Mouse (Mus musculus) forebrain, embryonic 13.5 days (tissue): ENCODE measurements at regions not wholly inside any gene's neighbourhood (a gene's known extent, or its start where the extent isn't known, plus 50 kb on each side); places are given as distances from the start of the nearest gene placed in this dataset.

Experiments
- ATAC-seq: fragments of 200-750 bp; cut with Nextera tagmentation; 2 replicates; pipeline ENCODE4 v1.8.0; 2017
- H3K27ac ChIP-seq: fragments of 300-500 bp; sonication (generic); 2 replicates; pipeline ENCODE4 v1.5.1; 2015; ENCODE audit warnings: inconsistent platforms, mild to moderate bottlenecking, moderate library complexity
- H3K27me3 ChIP-seq: fragments of 300-500 bp; sonication (generic); 2 replicates; pipeline ENCODE4 v1.6.1; 2015; ENCODE audit warnings: mild to moderate bottlenecking, inconsistent platforms
- H3K36me3 ChIP-seq: fragments of 300-500 bp; sonication (generic); 2 replicates; pipeline ENCODE4 v1.6.1; 2015; ENCODE audit warnings: mild to moderate bottlenecking, inconsistent platforms; ENCODE audit not compliant: poor library complexity, severe bottlenecking
- H3K4me1 ChIP-seq: fragments of 300-500 bp; sonication (generic); 2 replicates; pipeline ENCODE4 v1.6.1; 2015; ENCODE audit warnings: inconsistent platforms
- H3K4me2 ChIP-seq: fragments of 300-500 bp; sonication (generic); 2 replicates; pipeline ENCODE4 v1.6.1; 2015; ENCODE audit warnings: inconsistent platforms, mild to moderate bottlenecking, moderate library complexity
- H3K4me3 ChIP-seq: fragments of 300-500 bp; sonication (generic); 2 replicates; pipeline ENCODE4 v1.5.1; 2015; ENCODE audit warnings: mild to moderate bottlenecking, inconsistent platforms
- H3K9ac ChIP-seq: fragments of 300-500 bp; sonication (generic); 2 replicates; pipeline ENCODE4 v1.6.1; 2015; ENCODE audit warnings: mild to moderate bottlenecking, inconsistent platforms
- H3K9me3 ChIP-seq: fragments of 300-500 bp; sonication (generic); replicated peaks from 2 replicates; pipeline ENCODE4 v1.6.1; 2016; ENCODE audit warnings: inconsistent platforms
- WGBS: fragments of 180-500 bp; shearing (Covaris S2); methylation state at CpG from one replicate; pipeline ENCODE4 v1.1.7; 2015; 5-methylcytosine and 5-hydroxymethylcytosine counted together

- H3K9ac ChIP-seq = no peak overlapping the region
Measured at GRCm38 (mm10) chr2:158909086-158909485, 114.5 kb downstream of the Dhx35 start.

GRCm38 (mm10) chr2:158910325-158910724 is 115.7 kb downstream of the Dhx35 start:
- Histone ChIP-seq H3K27me3 (peaks cover 12% of the 10 kb centered on the region; the same call in 1 of the 2 replicates), H3K27ac (no peak overlapping the region), H3K4me3 (no peak overlapping the region), H3K4me1 (peaks cover 9% of the 10 kb centered on the region; the same call in 1 of the 2 replicates), H3K9ac (no peak overlapping the region), H3K4me2 (no peak overlapping the region), H3K36me3 (no peaks in the 10 kb centered on the region), H3K9me3 (no peaks in the 10 kb centered on the region)
- 60% methylated on average over 8 of the region's 8 CpGs for WGBS
- ATAC-seq = no peak; the same call in 1 of the 2 replicates

More at GRCm38 (mm10) chr2:158909086-158909485, 114.5 kb downstream of the Dhx35 start:
- peaks cover 9% of the 10 kb centered on the region; the same call in 1 of the 2 replicates for H3K4me1 ChIP-seq
- ATAC-seq = no peak
- no peak overlapping the region for H3K27ac ChIP-seq
- no peaks in the 10 kb centered on the region for H3K36me3 ChIP-seq
- H3K4me2 ChIP-seq = no peak overlapping the region
- no peaks in the 10 kb centered on the region for H3K9me3 ChIP-seq
- H3K4me3 ChIP-seq = no peak overlapping the region
- peaks cover 12% of the 10 kb centered on the region; the same call in 1 of the 2 replicates for H3K27me3 ChIP-seq
- WGBS = 47% methylated on average over 3 of the region's 3 CpGs

- ATAC-seq = peak; percentile 54; the same call in 1 of the 2 replicates
- H3K9ac ChIP-seq = no peak overlapping the region
Measured at GRCm38 (mm10) chr2:158911191-158911590, 116.6 kb downstream of the Dhx35 start.

GRCm38 (mm10) chr2:158912631-158913258 is 118.1 kb downstream of the Dhx35 start:
- Histone ChIP-seq H3K4me3 (no peak overlapping the region), H3K27ac (no peak overlapping the region), H3K9ac (no peak overlapping the region), H3K4me1 (peaks cover 9% of the 10 kb centered on the region; the same call in 1 of the 2 replicates), H3K4me2 (no peak overlapping the region), H3K27me3 (peaks cover 12% of the 10 kb centered on the region; the same call in 1 of the 2 replicates), H3K36me3 (no peaks in the 10 kb centered on the region), H3K9me3 (no peaks in the 10 kb centered on the region)
- 44% methylated on average over 9 of the region's 9 CpGs for WGBS
- ATAC-seq = peak; percentile 72

More at GRCm38 (mm10) chr2:158911191-158911590, 116.6 kb downstream of the Dhx35 start:
- no peak overlapping the region for H3K4me3 ChIP-seq
- H3K4me1 ChIP-seq = peaks cover 9% of the 10 kb centered on the region; the same call in 1 of the 2 replicates
- no peaks in the 10 kb centered on the region for H3K36me3 ChIP-seq
- WGBS = 59% methylated on average over 7 of the region's 7 CpGs
- H3K27ac ChIP-seq = no peak overlapping the region
- no peak overlapping the region for H3K4me2 ChIP-seq
- H3K27me3 ChIP-seq = peaks cover 12% of the 10 kb centered on the region; the same call in 1 of the 2 replicates
- no peaks in the 10 kb centered on the region for H3K9me3 ChIP-seq

- Histone ChIP-seq H3K9ac (no peak overlapping the region), H3K36me3 (no peaks in the 10 kb centered on the region), H3K9me3 (no peaks in the 10 kb centered on the region), H3K27ac (no peak overlapping the region), H3K4me1 (peaks cover 11% of the 10 kb centered on the region), H3K27me3 (no peaks in the 10 kb centered on the region), H3K4me2 (no peak overlapping the region), H3K4me3 (no peak overlapping the region)
- ATAC-seq = no peak
- WGBS = 62% methylated on average over 6 of the region's 6 CpGs
Measured at GRCm38 (mm10) chr2:158917398-158917797, 122.8 kb downstream of the Dhx35 start.

GRCm38 (mm10) chr2:158918312-158918711 is 123.7 kb downstream of the Dhx35 start:
- WGBS = 84% methylated on average over 5 of the region's 5 CpGs
- no peak overlapping the region for H3K4me2 ChIP-seq
- H3K27me3 ChIP-seq = no peaks in the 10 kb centered on the region
- H3K4me3 ChIP-seq = no peak overlapping the region
- no peak for ATAC-seq
- peaks cover 11% of the 10 kb centered on the region for H3K4me1 ChIP-seq
- H3K9me3 ChIP-seq = no peaks in the 10 kb centered on the region
- H3K36me3 ChIP-seq = no peaks in the 10 kb centered on the region
- H3K27ac ChIP-seq = no peak overlapping the region
- H3K9ac ChIP-seq = no peak overlapping the region

GRCm38 (mm10) chr2:158921342-158922255 is 127.0 kb downstream of the Dhx35 start:
- ATAC-seq = no peak
- no peak overlapping the region for H3K27ac ChIP-seq
- 43% methylated on average over 12 of the region's 12 CpGs for WGBS

GRCm38 (mm10) chr2:158922766-158923165 is 128.2 kb downstream of the Dhx35 start:
- H3K9ac ChIP-seq = no peak overlapping the region
- H3K27ac ChIP-seq = no peak overlapping the region
- no peak overlapping the region for H3K4me2 ChIP-seq
- no peaks in the 10 kb centered on the region for H3K9me3 ChIP-seq
- 63% methylated on average over 5 of the region's 5 CpGs for WGBS
- peaks cover 11% of the 10 kb centered on the region for H3K4me1 ChIP-seq
- no peaks in the 10 kb centered on the region for H3K27me3 ChIP-seq
- H3K36me3 ChIP-seq = no peaks in the 10 kb centered on the region
- no peak for ATAC-seq
- no peak overlapping the region for H3K4me3 ChIP-seq

More at GRCm38 (mm10) chr2:158921342-158922255, 127.0 kb downstream of the Dhx35 start:
- no peak overlapping the region for H3K4me2 ChIP-seq
- no peaks in the 10 kb centered on the region for H3K9me3 ChIP-seq
- no peaks in the 10 kb centered on the region for H3K27me3 ChIP-seq
- H3K36me3 ChIP-seq = no peaks in the 10 kb centered on the region
- H3K9ac ChIP-seq = no peak overlapping the region
- no peak overlapping the region for H3K4me3 ChIP-seq
- H3K4me1 ChIP-seq = peaks cover 11% of the 10 kb centered on the region

GRCm38 (mm10) chr2:158929507-158929906 is 134.9 kb downstream of the Dhx35 start:
- H3K4me3 ChIP-seq = no peak overlapping the region
- no peaks in the 10 kb centered on the region for H3K27me3 ChIP-seq
- no peak for ATAC-seq
- 60% methylated on average over 9 of the region's 9 CpGs for WGBS
- H3K9me3 ChIP-seq = no peaks in the 10 kb centered on the region
- no peak overlapping the region for H3K4me2 ChIP-seq
- H3K27ac ChIP-seq = no peak overlapping the region
- 0 out of 2 replicates have a peak, but pooled peaks cover 12% of the 10 kb centered on the region for H3K4me1 ChIP-seq
- H3K36me3 ChIP-seq = no peaks in the 10 kb centered on the region
- no peak overlapping the region for H3K9ac ChIP-seq

GRCm38 (mm10) chr2:158937948-158938565 is 143.4 kb downstream of the Dhx35 start:
- Histone ChIP-seq H3K4me2 (no peak overlapping the region), H3K9ac (no peak overlapping the region), H3K27me3 (no peaks in the 10 kb centered on the region), H3K36me3 (no peaks in the 10 kb centered on the region), H3K4me3 (no peak overlapping the region), H3K9me3 (no peaks in the 10 kb centered on the region; the same call in 1 of the 2 replicates), H3K4me1 (peaks cover 14% of the 10 kb centered on the region), H3K27ac (peak overlapping the region; percentile 52)
- 27% methylated on average over 2 of the region's 2 CpGs for WGBS
- peak; percentile 93 for ATAC-seq

- 16% methylated on average over 6 of the region's 6 CpGs for WGBS
- Histone ChIP-seq H3K4me3 (no peak overlapping the region), H3K36me3 (no peaks in the 10 kb centered on the region), H3K27ac (no peak overlapping the region), H3K4me1 (peaks cover 20% of the 10 kb centered on the region), H3K9me3 (no peaks in the 10 kb centered on the region), H3K9ac (no peak overlapping the region), H3K4me2 (no peak overlapping the region), H3K27me3 (no peaks in the 10 kb centered on the region)
- no peak for ATAC-seq
Measured at GRCm38 (mm10) chr2:158949418-158949817, 154.8 kb downstream of the Dhx35 start.

GRCm38 (mm10) chr2:158951061-158951460 is 156.5 kb downstream of the Dhx35 start:
- H3K9me3 ChIP-seq = no peaks in the 10 kb centered on the region
- no peak overlapping the region for H3K27ac ChIP-seq
- no peak overlapping the region for H3K9ac ChIP-seq
- 40% methylated on average over 3 of the region's 3 CpGs for WGBS
- ATAC-seq = no peak
- H3K27me3 ChIP-seq = no peaks in the 10 kb centered on the region
- no peaks in the 10 kb centered on the region for H3K36me3 ChIP-seq
- H3K4me1 ChIP-seq = peaks cover 14% of the 10 kb centered on the region
- H3K4me3 ChIP-seq = no peak overlapping the region
- no peak overlapping the region for H3K4me2 ChIP-seq
